Mouse (Mus musculus) c-Kit-positive CD71-negative TER-119-negative erythroid progenitor cells, embryonic 14.5 days (primary cell): ENCODE measurements around the gene Retreg1.
A peak's percentile ranks its signal among the peaks of the same experiment; 100 is the strongest.
"Not testable (repeated sequence)": the region's sequence is repeated elsewhere in the genome, so short reads cannot be mapped to it uniquely, and the experiment has no call there.

Experiments
- DNase-seq: peaks from one replicate; pipeline ENCODE4 v3.0.0-alpha.2; 2013; ENCODE audit warnings: low read depth

Gene Retreg1

DNA sequence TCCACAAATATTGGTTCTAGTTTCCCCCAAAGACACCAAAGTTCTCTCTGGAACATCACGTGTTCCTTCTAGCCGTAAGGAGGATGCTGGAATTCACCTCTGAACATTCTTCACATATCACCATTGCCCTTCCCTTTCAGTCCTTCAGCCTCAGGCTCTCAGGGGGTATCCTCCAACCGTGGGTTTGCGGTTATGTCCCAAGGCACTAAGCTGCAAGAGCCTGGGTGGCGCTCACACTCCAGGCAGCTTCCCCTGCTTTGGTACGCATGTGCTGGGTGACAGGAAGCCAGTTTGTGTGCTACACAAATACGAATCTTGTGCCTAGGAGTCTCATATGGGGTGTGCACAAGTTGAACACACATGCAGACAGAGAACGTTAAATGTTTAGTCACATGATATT, 104.4 kb downstream of the Retreg1 start:
- DNase-seq: no peak

GRCm38 (mm10) chr15:25948257-25949223, 105.6 kb downstream of the Retreg1 start:
- DNase-seq: no peak

- DNase-seq: no peak
Measured at GRCm38 (mm10) chr15:25949696-25950095, 106.7 kb downstream of the Retreg1 start.

- no peak for DNase-seq
Measured at GRCm38 (mm10) chr15:25950584-25950983, 107.6 kb downstream of the Retreg1 start.

GRCm38 (mm10) chr15:25951037-25951436, 108.1 kb downstream of the Retreg1 start:
- no peak for DNase-seq

- no peak for DNase-seq
Measured at GRCm38 (mm10) chr15:25956001-25956400, 113.0 kb downstream of the Retreg1 start.

DNA sequence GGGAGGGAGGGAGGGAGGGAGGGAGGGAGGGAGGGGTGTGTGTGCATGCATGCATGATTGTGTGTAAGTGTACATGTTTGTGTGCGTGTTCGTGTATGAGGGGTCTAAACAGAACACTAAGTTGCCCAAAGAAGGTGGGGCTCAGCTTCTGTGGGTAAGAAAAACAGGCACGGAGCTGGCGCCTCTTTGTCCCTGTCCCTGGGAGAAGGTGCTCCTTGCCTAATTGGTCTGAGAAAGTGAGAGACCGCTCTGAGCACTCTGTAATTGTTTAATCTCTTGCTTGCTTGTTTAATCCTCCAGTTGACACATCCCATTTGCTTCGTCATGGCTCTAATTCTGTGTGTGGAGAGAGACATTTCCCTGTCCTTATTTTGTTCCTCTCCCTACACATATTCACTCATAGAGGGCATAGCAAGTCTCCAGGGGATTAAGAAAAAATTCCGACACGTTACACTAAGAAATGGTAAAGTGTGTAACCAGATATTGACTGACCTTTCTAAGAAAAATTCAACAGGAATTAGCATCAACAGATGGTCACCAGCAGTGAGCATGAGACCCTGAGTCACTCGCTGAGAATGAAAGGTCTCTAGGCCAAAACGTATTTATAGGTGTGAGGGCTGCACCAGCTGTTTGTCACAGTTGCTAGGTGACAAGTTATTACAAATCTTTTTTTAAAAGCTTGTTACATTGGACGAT, 113.6 kb downstream of the Retreg1 start:
- no peak for DNase-seq

DNA sequence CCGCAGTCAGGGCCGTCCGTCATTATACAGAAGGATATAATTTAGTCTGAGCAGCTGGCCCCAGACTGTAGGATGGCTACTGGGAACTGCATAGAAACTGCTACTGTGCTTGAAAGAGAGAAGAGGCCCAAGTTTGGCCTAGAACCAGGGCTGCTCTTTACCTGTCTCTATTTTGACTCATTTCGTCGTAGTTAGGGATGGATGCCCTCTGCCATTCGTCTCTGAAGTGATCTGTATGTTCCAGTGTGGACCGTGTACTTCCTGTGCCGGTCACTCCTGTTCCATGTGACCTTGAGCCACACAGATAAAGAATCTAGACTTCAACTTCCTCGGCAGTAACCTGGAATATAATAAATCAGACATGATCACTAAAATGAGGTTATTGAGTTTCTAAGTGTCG, 114.7 kb downstream of the Retreg1 start:
- no peak for DNase-seq

GRCm38 (mm10) chr15:25959375-25959774, 116.4 kb downstream of the Retreg1 start:
- DNase-seq: peak; percentile 26

DNA sequence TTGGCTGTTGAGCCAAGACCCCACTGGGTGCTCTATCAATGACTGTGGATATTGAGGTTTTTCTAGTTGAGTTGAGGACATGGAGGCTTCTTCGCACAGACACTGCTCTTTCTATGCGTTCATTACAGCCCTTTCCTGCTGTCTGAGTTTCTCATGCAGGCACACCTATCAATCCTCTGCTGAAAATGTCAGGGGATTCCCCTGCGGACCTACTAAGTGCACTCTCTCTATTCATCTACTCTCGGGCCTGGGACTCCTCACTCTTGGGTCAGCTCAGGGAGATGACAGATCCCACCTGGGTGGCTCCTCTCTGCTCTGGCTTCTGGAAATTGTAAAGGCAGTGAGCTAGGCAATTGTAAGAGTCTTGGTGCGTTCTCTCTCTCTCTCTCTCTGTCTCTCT, 117.3 kb downstream of the Retreg1 start:
- DNase-seq: no peak

- DNase-seq: no peak
Measured at GRCm38 (mm10) chr15:25966220-25966774, 123.3 kb downstream of the Retreg1 start.

DNA sequence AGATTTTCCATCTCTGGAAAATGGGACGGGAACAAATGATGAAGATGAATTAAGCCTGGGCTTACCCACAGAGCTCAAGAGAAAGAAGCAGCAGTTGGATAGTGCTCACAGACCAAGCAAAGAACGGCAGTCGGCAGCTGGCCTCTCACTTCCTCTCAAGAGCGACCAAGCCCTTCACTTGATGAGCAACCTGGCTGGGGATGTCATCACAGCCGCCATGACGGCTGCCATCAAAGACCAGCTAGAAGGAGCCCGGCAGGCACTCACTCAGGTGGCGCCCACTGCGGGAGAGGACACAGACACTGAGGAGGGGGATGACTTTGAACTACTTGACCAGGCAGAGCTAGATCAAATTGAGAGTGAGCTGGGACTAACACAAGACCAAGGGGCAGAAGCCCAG, 128.6 kb downstream of the Retreg1 start:
- no peak for DNase-seq

DNA sequence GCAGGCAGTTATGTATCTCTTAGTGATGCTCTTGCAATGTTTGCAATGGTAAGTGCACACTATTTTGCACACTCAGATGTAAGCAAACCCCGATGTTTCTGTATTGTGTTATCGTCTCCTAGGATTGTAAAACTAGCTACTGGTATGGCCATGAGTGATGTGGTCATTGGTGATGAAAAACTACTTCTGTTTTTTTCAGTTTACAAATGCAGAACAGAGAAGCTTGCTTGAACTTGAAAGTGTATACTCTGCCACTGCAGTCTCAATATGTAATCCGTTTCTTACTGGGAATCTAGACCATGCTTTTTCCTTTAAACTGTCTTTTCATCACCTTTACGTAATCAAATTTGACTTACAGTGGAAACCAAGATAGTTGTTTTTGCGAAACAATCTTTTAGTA, 129.8 kb downstream of the Retreg1 start:
- no peak for DNase-seq

- no peak for DNase-seq
Measured at GRCm38 (mm10) chr15:25974352-25974751, 131.4 kb downstream of the Retreg1 start.

DNA sequence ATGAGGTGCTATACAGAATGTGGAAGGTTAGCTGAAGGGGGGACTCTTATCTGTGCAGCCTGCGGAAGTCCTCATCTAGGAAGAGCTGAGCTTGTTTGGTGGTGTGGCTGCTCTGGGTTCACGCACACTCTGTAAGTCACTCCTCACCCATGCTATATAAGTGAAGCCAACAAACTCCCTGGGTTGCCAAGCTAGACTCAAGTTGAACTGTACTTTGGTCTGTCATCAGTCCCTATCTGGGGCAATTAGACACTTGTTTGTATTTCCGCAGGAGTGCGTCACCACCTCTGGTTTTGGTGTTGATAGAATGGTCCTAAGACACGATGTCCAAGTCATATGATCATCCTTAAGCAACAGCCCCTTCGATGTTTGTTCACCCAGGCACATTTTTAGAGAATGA, 132.8 kb downstream of the Retreg1 start:
- no peak for DNase-seq

DNA sequence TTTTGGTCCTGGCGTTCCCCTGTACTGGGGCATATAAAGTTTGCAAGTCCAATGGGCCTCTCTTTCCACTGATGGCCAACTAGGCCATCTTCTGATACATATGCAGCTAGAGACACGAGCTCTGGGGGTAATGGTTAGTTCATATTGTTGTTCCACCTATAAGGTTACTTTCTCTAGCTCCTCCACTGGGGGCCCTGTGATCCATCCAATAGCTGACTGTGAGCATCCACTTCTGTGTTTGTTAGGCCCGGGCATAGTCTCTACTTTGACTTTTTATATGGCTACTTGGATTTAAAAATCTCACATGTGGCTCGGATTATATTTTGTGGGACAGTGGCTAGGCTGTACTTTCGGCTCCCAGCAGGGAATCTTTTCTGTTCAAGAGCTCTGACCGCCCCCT, 140.6 kb downstream of the Retreg1 start:
- DNase-seq: not testable (repeated sequence)

DNA sequence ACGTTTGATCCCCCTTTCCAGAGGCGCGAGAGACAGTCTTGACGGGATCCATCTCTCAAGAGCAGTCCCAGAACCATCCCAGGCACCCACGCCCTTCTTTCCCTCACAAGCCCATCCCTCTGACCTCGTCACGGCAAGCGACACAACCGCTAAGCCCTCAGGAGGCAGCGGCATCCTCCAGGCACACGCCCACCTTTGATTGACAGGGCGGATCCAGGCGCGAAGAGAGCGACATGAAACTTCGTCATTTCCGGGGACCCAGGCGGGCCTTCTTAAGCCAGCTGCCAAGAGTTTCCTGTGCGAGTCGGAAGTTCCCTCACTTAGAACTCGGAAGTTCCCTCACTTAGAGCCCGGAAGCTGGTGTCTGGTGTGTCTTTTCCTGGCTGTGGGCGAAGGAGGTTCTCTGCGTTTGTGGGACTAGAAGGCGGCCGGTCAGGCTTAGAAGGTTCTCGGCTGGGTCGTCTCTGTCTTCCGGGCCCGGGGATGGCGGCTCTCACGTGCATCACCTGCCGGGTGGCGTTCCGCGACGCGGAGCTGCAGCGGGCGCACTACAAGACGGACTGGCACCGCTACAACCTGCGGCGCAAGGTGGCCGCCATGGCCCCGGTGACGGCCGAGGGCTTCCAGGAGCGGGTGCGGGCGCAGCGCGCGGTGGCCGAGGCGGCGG, 141.2 kb downstream of the Retreg1 start, which contains the start of gene Zfp622:
TSS of gene Zfp622 (plus strand) at position 300 of the 667 bp plus-strand sequence.
- peak; percentile 97 for DNase-seq

GRCm38 (mm10) chr15:25984734-25985492, 141.9 kb downstream of the Retreg1 start:
- no peak for DNase-seq

DNA sequence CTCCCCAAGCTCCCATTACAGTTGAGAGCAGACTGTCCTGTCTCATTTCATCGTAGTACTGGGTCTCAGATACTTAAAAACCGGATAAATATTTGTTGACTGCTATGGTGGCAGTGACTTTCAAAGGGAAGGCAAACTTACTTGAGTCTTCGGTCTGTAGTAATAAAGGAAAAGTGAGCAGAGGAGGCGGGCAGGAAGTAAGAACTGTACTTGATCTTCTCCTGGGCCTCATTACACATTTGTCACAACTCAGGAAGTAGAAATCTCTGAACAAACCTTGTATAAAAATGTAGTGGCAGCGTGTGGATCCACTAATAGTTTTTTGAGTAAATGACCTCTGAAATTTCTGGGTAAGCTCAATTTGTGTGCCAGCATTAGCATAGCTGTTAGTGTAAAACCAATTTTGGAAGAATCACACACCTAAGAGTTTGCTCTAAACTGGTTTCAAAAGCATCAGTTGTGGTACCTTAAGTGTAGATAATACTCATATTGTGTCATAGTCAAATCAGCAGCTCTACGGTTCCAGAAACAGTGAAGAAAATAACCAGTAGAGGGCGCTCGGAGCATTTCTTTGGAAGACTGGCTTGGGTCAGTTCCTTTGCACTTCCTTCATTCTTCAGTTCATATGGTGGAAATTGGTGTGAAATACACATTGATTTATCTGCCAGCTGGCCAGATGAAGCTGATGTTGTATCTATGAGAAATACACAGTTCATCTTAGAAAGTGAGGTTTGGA, 150.2 kb downstream of the Retreg1 start:
- peak; percentile 64 for DNase-seq

- DNase-seq: no peak
Measured at GRCm38 (mm10) chr15:25995521-25995920, 152.5 kb downstream of the Retreg1 start.

DNA sequence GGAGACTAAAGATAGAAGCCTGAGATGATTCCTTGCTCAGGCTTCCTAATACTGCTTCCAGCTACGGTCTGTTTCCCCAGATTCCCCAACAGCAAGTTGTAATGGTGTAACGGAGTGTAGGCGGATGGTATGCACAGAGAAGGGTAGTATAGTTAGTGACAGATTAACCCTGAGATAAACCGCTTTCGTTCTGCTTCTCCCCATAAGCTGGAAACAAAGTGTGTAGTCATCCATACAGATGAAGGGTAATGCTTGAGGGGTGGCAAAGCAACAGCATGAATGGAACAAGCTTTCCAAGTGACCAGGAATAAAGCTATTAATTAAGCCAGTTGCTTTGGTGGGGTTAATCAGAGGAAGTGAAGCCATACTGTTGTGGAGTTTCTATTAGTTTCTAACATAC, 156.6 kb downstream of the Retreg1 start:
- not testable (repeated sequence) for DNase-seq
